13 mouse cellular contexts compared by ENCODE assay signal in the genomic region with DNA sequence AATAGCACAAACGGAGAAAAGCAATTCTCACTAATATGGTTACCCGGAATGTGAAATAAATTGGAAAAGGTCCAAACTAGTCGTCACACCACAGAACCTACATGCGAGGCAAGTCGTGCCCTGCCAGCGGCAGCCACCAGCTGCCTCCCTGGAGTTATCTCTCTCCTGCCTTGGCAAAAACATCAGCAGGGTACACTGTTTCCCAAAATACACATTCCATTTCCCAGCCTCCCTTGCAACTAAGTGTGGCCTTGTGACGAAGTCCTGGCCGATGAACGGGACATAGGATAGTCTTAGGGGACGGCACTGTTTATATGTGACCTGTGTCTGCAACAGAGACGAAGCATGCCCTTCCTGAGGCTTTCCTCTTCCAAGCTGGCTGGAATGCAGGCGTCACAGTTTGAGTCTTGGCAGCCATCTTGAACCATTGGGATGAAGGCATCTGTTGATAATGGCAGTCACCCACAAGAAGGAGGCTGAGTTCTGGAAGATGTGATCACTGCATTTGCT.
DNase-seq lines count a peak whose midpoint lies in the region; ATAC-seq and TF ChIP-seq lines count a peak whose summit lies in the region.
"Had no signal": no experiment of that assay in that cellular context is flagged by ENCODE, and none has a peak within 500 bp of the region (broad histone marks: within the 10 kb centered on the region; RNA-seq: fewer than 3 reads in every experiment).

No protein-coding gene starts in this region.

- no peak for TF ChIP-seq CTCF in lung, embryonic 14.5 days (IDR thresholded peaks at IDR 0.05; ENCODE audit: low read depth)

- H3K27me3 ChIP-seq in forebrain, embryonic 13.5 days, result no peaks in the 10 kb centered on the region
- H3K27me3 ChIP-seq in forebrain, embryonic 11.5 days (ENCODE audit: control insufficient read depth, insufficient read depth, low read length), result no peaks in the 10 kb centered on the region
- H3K27me3 ChIP-seq in lung, embryonic 14.5 days (ENCODE audit: insufficient read depth, low read length), result 0 out of 2 replicates have a peak, but pooled peaks cover under 1% of the 10 kb centered on the region
- H3K27me3 ChIP-seq in limb, embryonic 10.5 days (ENCODE audit: low read depth, poor library complexity, severe bottlenecking), result peaks cover 15% of the 10 kb centered on the region
- H3K27me3 ChIP-seq: limb, embryonic 12.5 days had no signal

- no peak; the same call in 1 of the 2 replicates for ATAC-seq in forebrain, embryonic 13.5 days
- no peak for ATAC-seq in forebrain, embryonic 11.5 days (replicated peaks; ENCODE audit: low FRiP score)
- no peak for ATAC-seq in lung, embryonic 14.5 days (ENCODE audit: insufficient read depth)
- ATAC-seq: activated CD4-positive, CD25-positive, alpha-beta regulatory T cell, adult 4 months; liver, postnatal 0 days had no signal

- peak overlapping the region; percentile 57; the same call in 1 of the 2 replicates for H3K27ac ChIP-seq in forebrain, embryonic 13.5 days
- no peak overlapping the region for H3K27ac ChIP-seq in forebrain, embryonic 11.5 days (ENCODE audit: low read depth, low read length)
- no peak overlapping the region for H3K27ac ChIP-seq in lung, embryonic 14.5 days (ENCODE audit: low read depth)
- no peak overlapping the region for H3K27ac ChIP-seq in limb, embryonic 10.5 days
- H3K27ac ChIP-seq: limb, embryonic 12.5 days; stomach, postnatal 0 days had no signal

- H3K9me3 ChIP-seq in forebrain, embryonic 13.5 days (replicated peaks), result peaks cover 6% of the 10 kb centered on the region; the same call in 1 of the 2 replicates
- no peaks in the 10 kb centered on the region for H3K9me3 ChIP-seq in forebrain, embryonic 11.5 days (ENCODE audit: control insufficient read depth, low read length)
- no peaks in the 10 kb centered on the region for H3K9me3 ChIP-seq in lung, embryonic 14.5 days (ENCODE audit: low read depth, low read length)
- H3K9me3 ChIP-seq in limb, embryonic 10.5 days (replicated peaks), result no peaks in the 10 kb centered on the region; the same call in 1 of the 2 replicates
- H3K9me3 ChIP-seq: limb, embryonic 12.5 days had no signal

- no peak overlapping the region for H3K9ac ChIP-seq in forebrain, embryonic 13.5 days
- H3K9ac ChIP-seq in forebrain, embryonic 11.5 days (ENCODE audit: low read length), result no peak overlapping the region
- H3K9ac ChIP-seq in lung, embryonic 14.5 days, result no peak overlapping the region
- H3K9ac ChIP-seq: limb, embryonic 12.5 days; liver, postnatal 0 days had no signal

- WGBS in forebrain, embryonic 13.5 days, result 79% methylated on average over 12 of the region's 12 CpGs
- WGBS in forebrain, embryonic 11.5 days, result 88% methylated on average over 12 of the region's 12 CpGs
- WGBS in lung, embryonic 14.5 days, result 71% methylated on average over 12 of the region's 12 CpGs
- WGBS in limb, embryonic 10.5 days, result 90% methylated on average over 12 of the region's 12 CpGs

- no peak overlapping the region for H3K4me2 ChIP-seq in forebrain, embryonic 13.5 days
- no peak overlapping the region for H3K4me2 ChIP-seq in forebrain, embryonic 11.5 days (ENCODE audit: low read depth, low read length, severe bottlenecking)
- no peak overlapping the region for H3K4me2 ChIP-seq in lung, embryonic 14.5 days
- H3K4me2 ChIP-seq: limb, embryonic 12.5 days had no signal

- H3K36me3 ChIP-seq in forebrain, embryonic 13.5 days (ENCODE audit: poor library complexity, severe bottlenecking), result no peaks in the 10 kb centered on the region
- no peaks in the 10 kb centered on the region for H3K36me3 ChIP-seq in forebrain, embryonic 11.5 days (ENCODE audit: control insufficient read depth, insufficient read depth, low read length)
- H3K36me3 ChIP-seq in lung, embryonic 14.5 days (ENCODE audit: insufficient read depth), result no peaks in the 10 kb centered on the region
- H3K36me3 ChIP-seq in limb, embryonic 10.5 days, result no peaks in the 10 kb centered on the region
- H3K36me3 ChIP-seq: limb, embryonic 12.5 days had no signal

- H3K4me1 ChIP-seq in forebrain, embryonic 13.5 days, result peaks cover 19% of the 10 kb centered on the region
- H3K4me1 ChIP-seq in forebrain, embryonic 11.5 days (replicated peaks; ENCODE audit: control insufficient read depth, insufficient read depth, low read length), result peaks cover 7% of the 10 kb centered on the region; the same call in 1 of the 2 replicates
- H3K4me1 ChIP-seq in lung, embryonic 14.5 days (ENCODE audit: insufficient read depth), result peaks cover 5% of the 10 kb centered on the region; the same call in 1 of the 2 replicates
- H3K4me1 ChIP-seq in limb, embryonic 10.5 days, result peaks cover 13% of the 10 kb centered on the region

- no peak overlapping the region for H3K4me3 ChIP-seq in forebrain, embryonic 13.5 days
- H3K4me3 ChIP-seq in forebrain, embryonic 11.5 days (ENCODE audit: low read depth, low read length), result no peak overlapping the region
- no peak overlapping the region for H3K4me3 ChIP-seq in lung, embryonic 14.5 days (ENCODE audit: low read depth, low read length)
- no peak overlapping the region for H3K4me3 ChIP-seq in limb, embryonic 10.5 days
- H3K4me3 ChIP-seq: limb, embryonic 12.5 days; megakaryocyte, embryonic 14.5 days had no signal

- DNase-seq in forebrain, embryonic 11.5 days (ENCODE audit: low spot score), result no peak
- DNase-seq in lung, embryonic 14.5 days, result peak; percentile 20
- DNase-seq in lung, adult 18-20 months, result no peak
- peak; percentile 59 to 62 for DNase-seq in cerebellum, postnatal 36 days
- DNase-seq in embryo, embryonic 9.5 days (ENCODE audit: extremely low spot score), result no peak
- DNase-seq in thymus, postnatal 36 days, result no peak
- no peak for DNase-seq in limb, embryonic 10.5 days (ENCODE audit: low spot score)

Comparison
In these comparisons a context has a peak if more than half of its experiments do, and no peak if none do; other contexts are left out.
1. DNase-seq: peak in lung, embryonic 14.5 days (single experiment) and cerebellum, postnatal 36 days (2 of 2); none in forebrain, embryonic 11.5 days (single experiment), lung, adult 18-20 months (0 of 2), embryo, embryonic 9.5 days (single experiment), thymus, postnatal 36 days (0 of 2) and limb, embryonic 10.5 days (single experiment).